Mouse (Mus musculus) liver, embryonic 14.5 days (tissue): ENCODE data around the gene Tjp2.

Experiments used
- CTCF ChIP-seq: IDR thresholded peaks from 2 replicates; pipeline ENCODE4 v1.5.1; 2016; ENCODE audit warnings: antibody characterized with exemption, low read depth, control low read depth
- EP300 ChIP-seq: IDR thresholded peaks from 2 replicates; pipeline ENCODE4 v1.6.1; 2016; ENCODE audit warnings: antibody characterized with exemption, low read depth

GRCm38 (mm10) chr19:24274281-24274680 lies 49.5 kb upstream of the Tjp2 start:
- no peak for TF ChIP-seq CTCF
- TF ChIP-seq EP300 = peak; percentile 67
